Mouse (Mus musculus) heart, adult 9 months (tissue): ENCODE data around the gene Mthfsd.
A peak's percentile ranks its signal among the peaks of the same experiment; 100 is the strongest.

ENCODE experiments used
- DNase-seq, 2 experiments: peaks; one replicate each; pipeline ENCODE4 v3.0.0; 2022; ENCODE audit warnings: low spot score in 2 of 2

Mthfsd gene

GRCm38 (mm10) chr8:121088871-121089630 is 19.1 kb downstream of the Mthfsd start:
- DNase-seq: no peak

- no peak for DNase-seq
Measured at GRCm38 (mm10) chr8:121088281-121088680, 19.9 kb downstream of the Mthfsd start.

GRCm38 (mm10) chr8:121086004-121086900 is 21.9 kb downstream of the Mthfsd start:
- DNase-seq: no peak

- no peak for DNase-seq
Measured at GRCm38 (mm10) chr8:121085561-121085960, 22.6 kb downstream of the Mthfsd start.

GRCm38 (mm10) chr8:121085011-121085410 is 23.2 kb downstream of the Mthfsd start:
- DNase-seq: no peak

GRCm38 (mm10) chr8:121084210-121084951 is 23.8 kb downstream of the Mthfsd start, which contains the start of gene Foxf1:
Gene Foxf1, plus strand, starts transcription at chr8:121084386.
- DNase-seq: no peak

GRCm38 (mm10) chr8:121083936-121084209 is 24.3 kb downstream of the Mthfsd start:
- DNase-seq: no peak

- DNase-seq: peak; percentile 67 to 72
Measured at GRCm38 (mm10) chr8:121083093-121083935, 24.9 kb downstream of the Mthfsd start.

- DNase-seq: no peak
Measured at GRCm38 (mm10) chr8:121082218-121083092, 25.7 kb downstream of the Mthfsd start.

- DNase-seq: no peak
Measured at GRCm38 (mm10) chr8:121081398-121081797, 26.8 kb downstream of the Mthfsd start.

GRCm38 (mm10) chr8:121080361-121081090 is 27.7 kb downstream of the Mthfsd start:
- no peak for DNase-seq

- no peak for DNase-seq
Measured at GRCm38 (mm10) chr8:121079944-121080343, 28.2 kb downstream of the Mthfsd start.

- no peak for DNase-seq
Measured at GRCm38 (mm10) chr8:121079201-121079600, 29.0 kb downstream of the Mthfsd start.

GRCm38 (mm10) chr8:121078721-121079120 is 29.5 kb downstream of the Mthfsd start:
- no peak for DNase-seq

GRCm38 (mm10) chr8:121076555-121076954 is 31.6 kb downstream of the Mthfsd start:
- DNase-seq: no peak

- no peak for DNase-seq
Measured at GRCm38 (mm10) chr8:121075936-121076335, 32.3 kb downstream of the Mthfsd start.

- no peak for DNase-seq
Measured at GRCm38 (mm10) chr8:121074848-121075145, 33.4 kb downstream of the Mthfsd start.

GRCm38 (mm10) chr8:121074108-121074847 is 33.9 kb downstream of the Mthfsd start:
- DNase-seq: no peak
